Mouse (Mus musculus): ENCODE measurements around the gene Hsd17b13.
"Not testable (repeated sequence)": the region's sequence is repeated elsewhere in the genome, so short reads cannot be mapped to it uniquely, and the experiment has no call there.

DNA sequence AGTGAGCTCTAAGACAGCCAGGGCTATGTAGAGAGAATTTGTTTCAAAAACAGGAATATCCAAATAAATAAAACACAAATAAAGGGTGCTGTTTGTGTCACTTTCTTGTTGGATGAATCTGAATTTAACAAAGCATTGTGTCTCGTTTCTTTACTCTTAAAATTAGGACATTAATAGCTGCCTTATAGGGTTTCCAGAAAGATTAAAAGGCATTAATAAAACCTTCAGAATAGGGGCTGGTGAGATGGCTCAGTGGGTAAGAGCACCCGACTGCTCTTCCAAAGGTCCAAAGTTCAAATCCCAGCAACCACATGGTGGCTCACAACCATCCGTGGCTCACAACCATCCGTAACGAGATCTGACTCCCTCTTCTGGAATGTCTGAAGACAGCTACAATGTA is 47.0 kb upstream of the Hsd17b13 start:
- TF ChIP-seq GATA1 (IDR thresholded peaks at IDR 0.05; ENCODE audit: borderline replicate concordance, low read length); FLI1 (IDR thresholded peaks at IDR 0.05; ENCODE audit: low read length): not testable (repeated sequence)

Data from megakaryocyte, embryonic 14.5 days (primary cell).